Mouse (Mus musculus): ENCODE measurements around the gene Mau2.

- TF ChIP-seq POLR2A (IDR thresholded peaks at IDR 0.05; ENCODE audit: insufficient read depth, low read depth, low read length) (no peak), EP300 (IDR thresholded peaks at IDR 0.05; ENCODE audit: insufficient read depth, low read depth, low read length) (no peak)
These were observed 64.1 kb downstream of the Mau2 start for GRCm38 (mm10) chr8:69978456-69978855.

Data from heart, adult 2 months (tissue).